Mouse (Mus musculus): ENCODE results near the gene Blvrb. TPM values are rescaled to one million over a fixed set of nuclear protein-coding genes. Genes with fewer than 3 reads are reported as not detected.

Gene Blvrb
- polyA plus RNA-seq, 1 experiment from 2014 or later = 34.4 TPM

- Histone ChIP-seq H3K9me3 (ENCODE audit: control insufficient read depth, low read length) (no peaks in the 10 kb centered on the region), H3K4me3 (ENCODE audit: low read depth, low read length) (peak overlapping the region; percentile 76), H3K9ac (ENCODE audit: low read length) (peak overlapping the region; percentile 69), H3K4me1 (replicated peaks; ENCODE audit: control insufficient read depth, insufficient read depth, low read length) (no peaks in the 10 kb centered on the region), H3K27ac (ENCODE audit: low read depth, low read length) (peak overlapping the region; percentile 84), H3K36me3 (ENCODE audit: control insufficient read depth, insufficient read depth, low read length) (peaks cover 9% of the 10 kb centered on the region; the same call in 1 of the 2 replicates), H3K27me3 (ENCODE audit: control insufficient read depth, insufficient read depth, low read length) (no peaks in the 10 kb centered on the region), H3K4me2 (ENCODE audit: low read depth, low read length, severe bottlenecking) (peak overlapping the region; percentile 70)
- ATAC-seq (replicated peaks; ENCODE audit: low FRiP score) (no peak), DNase-seq (ENCODE audit: low spot score) (no peak)
- WGBS = under 1% methylated on average over 34 of the region's 34 CpGs
Measured at GRCm38 (mm10) chr7:27473835-27474489, 26.2 kb downstream of the Blvrb start.

- Histone ChIP-seq H3K4me1 (replicated peaks; ENCODE audit: control insufficient read depth, insufficient read depth, low read length) (no peaks in the 10 kb centered on the region), H3K36me3 (ENCODE audit: control insufficient read depth, insufficient read depth, low read length) (peaks cover 9% of the 10 kb centered on the region; the same call in 1 of the 2 replicates), H3K4me2 (ENCODE audit: low read depth, low read length, severe bottlenecking) (peak overlapping the region; percentile 70), H3K27ac (ENCODE audit: low read depth, low read length) (peak overlapping the region; percentile 84; the same call in 1 of the 2 replicates), H3K9me3 (ENCODE audit: control insufficient read depth, low read length) (no peaks in the 10 kb centered on the region), H3K9ac (ENCODE audit: low read length) (peak overlapping the region; percentile 69), H3K27me3 (ENCODE audit: control insufficient read depth, insufficient read depth, low read length) (no peaks in the 10 kb centered on the region), H3K4me3 (ENCODE audit: low read depth, low read length) (peak overlapping the region; percentile 76)
- DNase-seq (ENCODE audit: low spot score) = peak; percentile 98
- peak; percentile 93 for ATAC-seq (replicated peaks; ENCODE audit: low FRiP score)
- under 1% methylated on average over 18 of the region's 23 CpGs for WGBS
Measured at GRCm38 (mm10) chr7:27474490-27474954, 26.7 kb downstream of the Blvrb start.

DNA sequence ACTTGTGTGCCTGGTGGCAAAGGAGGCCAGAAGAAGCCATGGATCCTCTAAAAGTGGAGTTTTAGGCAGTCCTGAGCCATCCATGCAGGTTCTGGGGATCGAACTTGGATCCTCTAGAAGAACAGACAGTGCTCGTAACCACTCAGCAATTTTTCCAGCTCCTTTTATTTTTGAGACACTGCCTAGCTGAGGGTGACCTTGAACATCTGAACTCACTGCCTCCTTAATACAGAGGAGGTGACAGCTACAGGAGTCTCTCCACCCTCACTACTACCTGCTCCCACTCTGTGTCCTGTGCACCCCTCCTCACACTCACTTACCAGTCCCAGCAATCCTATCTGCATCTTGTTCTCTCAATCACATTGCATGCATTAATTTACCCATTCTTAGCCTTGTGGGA, 27.8 kb downstream of the Blvrb start:
- 95% methylated on average over 2 of the region's 2 CpGs for WGBS
- no peak for DNase-seq (ENCODE audit: low spot score)
- Histone ChIP-seq H3K4me3 (ENCODE audit: low read depth, low read length) (no peak overlapping the region), H3K4me1 (replicated peaks; ENCODE audit: control insufficient read depth, insufficient read depth, low read length) (no peaks in the 10 kb centered on the region), H3K9ac (ENCODE audit: low read length) (no peak overlapping the region), H3K9me3 (ENCODE audit: control insufficient read depth, low read length) (no peaks in the 10 kb centered on the region), H3K36me3 (ENCODE audit: control insufficient read depth, insufficient read depth, low read length) (peaks cover 9% of the 10 kb centered on the region; the same call in 1 of the 2 replicates), H3K4me2 (ENCODE audit: low read depth, low read length, severe bottlenecking) (no peak overlapping the region), H3K27me3 (ENCODE audit: control insufficient read depth, insufficient read depth, low read length) (no peaks in the 10 kb centered on the region), H3K27ac (ENCODE audit: low read depth, low read length) (no peak overlapping the region)
- no peak for ATAC-seq (replicated peaks; ENCODE audit: low FRiP score)

GRCm38 (mm10) chr7:27476098-27476635, 28.4 kb downstream of the Blvrb start:
- DNase-seq (ENCODE audit: low spot score) = no peak
- Histone ChIP-seq H3K27me3 (ENCODE audit: control insufficient read depth, insufficient read depth, low read length) (no peaks in the 10 kb centered on the region), H3K9ac (ENCODE audit: low read length) (no peak overlapping the region), H3K27ac (ENCODE audit: low read depth, low read length) (no peak overlapping the region), H3K9me3 (ENCODE audit: control insufficient read depth, low read length) (no peaks in the 10 kb centered on the region), H3K4me1 (replicated peaks; ENCODE audit: control insufficient read depth, insufficient read depth, low read length) (no peaks in the 10 kb centered on the region), H3K4me3 (ENCODE audit: low read depth, low read length) (no peak overlapping the region), H3K36me3 (ENCODE audit: control insufficient read depth, insufficient read depth, low read length) (peaks cover 9% of the 10 kb centered on the region; the same call in 1 of the 2 replicates), H3K4me2 (ENCODE audit: low read depth, low read length, severe bottlenecking) (no peak overlapping the region)
- 94% methylated on average over 14 of the region's 14 CpGs for WGBS
- no peak for ATAC-seq (replicated peaks; ENCODE audit: low FRiP score)

GRCm38 (mm10) chr7:27478561-27478960, 30.8 kb downstream of the Blvrb start:
- H3K27ac ChIP-seq (ENCODE audit: low read depth, low read length) = no peak overlapping the region
- no peak overlapping the region for H3K9ac ChIP-seq (ENCODE audit: low read length)
- H3K36me3 ChIP-seq (ENCODE audit: control insufficient read depth, insufficient read depth, low read length) = peaks cover 9% of the 10 kb centered on the region; the same call in 1 of the 2 replicates
- H3K4me3 ChIP-seq (ENCODE audit: low read depth, low read length) = no peak overlapping the region
- 84% methylated on average over 7 of the region's 7 CpGs for WGBS
- no peak for ATAC-seq (replicated peaks; ENCODE audit: low FRiP score)
- no peak overlapping the region for H3K4me2 ChIP-seq (ENCODE audit: low read depth, low read length, severe bottlenecking)
- H3K9me3 ChIP-seq (ENCODE audit: control insufficient read depth, low read length) = no peaks in the 10 kb centered on the region
- H3K4me1 ChIP-seq (replicated peaks; ENCODE audit: control insufficient read depth, insufficient read depth, low read length) = peaks cover 5% of the 10 kb centered on the region; the same call in 1 of the 2 replicates
- no peaks in the 10 kb centered on the region for H3K27me3 ChIP-seq (ENCODE audit: control insufficient read depth, insufficient read depth, low read length)
- peak; percentile 31 for DNase-seq (ENCODE audit: low spot score)

- no peaks in the 10 kb centered on the region for H3K9me3 ChIP-seq (ENCODE audit: control insufficient read depth, low read length)
- 76% methylated on average over 1 of the region's 1 CpGs for WGBS
- no peaks in the 10 kb centered on the region for H3K27me3 ChIP-seq (ENCODE audit: control insufficient read depth, insufficient read depth, low read length)
- DNase-seq (ENCODE audit: low spot score) = no peak
- no peak overlapping the region for H3K4me2 ChIP-seq (ENCODE audit: low read depth, low read length, severe bottlenecking)
- no peak overlapping the region for H3K4me3 ChIP-seq (ENCODE audit: low read depth, low read length)
- H3K4me1 ChIP-seq (replicated peaks; ENCODE audit: control insufficient read depth, insufficient read depth, low read length) = peaks cover 5% of the 10 kb centered on the region; the same call in 1 of the 2 replicates
- H3K36me3 ChIP-seq (ENCODE audit: control insufficient read depth, insufficient read depth, low read length) = peaks cover 9% of the 10 kb centered on the region; the same call in 1 of the 2 replicates
- ATAC-seq (replicated peaks; ENCODE audit: low FRiP score) = no peak
- no peak overlapping the region for H3K27ac ChIP-seq (ENCODE audit: low read depth, low read length)
- no peak overlapping the region for H3K9ac ChIP-seq (ENCODE audit: low read length)
Measured at GRCm38 (mm10) chr7:27479750-27480149, 32.0 kb downstream of the Blvrb start.

DNA sequence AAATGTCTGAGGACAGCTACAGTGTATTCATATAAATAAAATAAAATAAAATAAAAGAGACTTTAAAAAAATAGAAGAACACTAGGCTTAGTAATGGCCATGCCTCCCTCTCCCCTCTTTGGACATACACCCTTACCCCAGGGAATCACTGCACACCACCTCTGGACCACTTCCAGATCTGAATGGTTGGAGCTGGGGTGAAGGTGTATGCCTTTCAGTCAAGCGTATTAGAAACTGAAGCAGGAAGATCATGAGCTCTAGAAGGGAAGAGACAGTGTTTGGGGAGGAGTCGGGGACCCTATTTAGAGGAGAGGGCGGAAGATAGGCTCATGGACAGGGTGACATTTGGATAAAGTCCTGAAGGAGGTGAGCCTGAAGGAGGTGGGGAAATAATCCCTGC, 32.7 kb downstream of the Blvrb start:
- no peak overlapping the region for H3K27ac ChIP-seq (ENCODE audit: low read depth, low read length)
- no peak overlapping the region for H3K4me2 ChIP-seq (ENCODE audit: low read depth, low read length, severe bottlenecking)
- ATAC-seq (replicated peaks; ENCODE audit: low FRiP score) (no peak), DNase-seq (ENCODE audit: low spot score) (no peak)
- no peaks in the 10 kb centered on the region for H3K27me3 ChIP-seq (ENCODE audit: control insufficient read depth, insufficient read depth, low read length)
- no peak overlapping the region for H3K9ac ChIP-seq (ENCODE audit: low read length)
- no peaks in the 10 kb centered on the region for H3K9me3 ChIP-seq (ENCODE audit: control insufficient read depth, low read length)
- H3K4me1 ChIP-seq (replicated peaks; ENCODE audit: control insufficient read depth, insufficient read depth, low read length) = peaks cover 5% of the 10 kb centered on the region; the same call in 1 of the 2 replicates
- H3K36me3 ChIP-seq (ENCODE audit: control insufficient read depth, insufficient read depth, low read length) = peaks cover 9% of the 10 kb centered on the region; the same call in 1 of the 2 replicates
- WGBS = 76% methylated on average over 3 of the region's 3 CpGs
- no peak overlapping the region for H3K4me3 ChIP-seq (ENCODE audit: low read depth, low read length)

DNA sequence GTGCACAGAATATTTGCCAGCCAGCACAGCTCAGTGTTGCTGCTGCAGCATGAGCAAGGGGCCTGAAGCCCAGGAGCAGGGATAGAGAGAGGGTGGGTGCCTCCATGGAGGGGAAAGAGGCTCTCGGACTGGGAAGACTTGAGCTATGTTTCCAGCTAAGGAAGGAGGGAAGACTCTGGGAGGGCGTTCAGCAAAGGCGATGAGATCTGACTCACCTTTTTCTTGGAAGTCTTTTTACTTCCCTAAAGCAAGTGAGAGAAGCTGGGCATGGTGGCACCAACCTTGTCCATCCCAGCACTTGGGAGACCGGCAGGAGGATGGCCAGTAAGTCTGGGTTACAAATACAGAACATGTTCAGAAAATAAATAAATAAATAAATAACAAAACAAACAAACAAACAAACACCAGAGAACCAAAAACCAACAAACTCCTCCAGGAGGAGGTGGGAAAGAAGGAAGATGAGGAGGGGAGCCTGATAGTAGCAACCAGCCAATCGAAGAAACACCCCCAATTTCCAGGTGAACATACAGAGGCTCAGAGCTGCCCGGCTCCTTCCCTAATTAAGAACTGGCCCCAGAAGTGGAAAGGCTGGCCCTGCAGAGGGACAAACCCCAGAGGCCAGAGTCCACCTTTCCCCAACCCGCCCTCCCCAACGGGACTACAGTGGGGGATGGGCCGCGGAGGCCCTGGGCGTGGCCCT, 33.3 kb downstream of the Blvrb start:
- H3K4me3 ChIP-seq (ENCODE audit: low read depth, low read length) = peak overlapping the region; percentile 24
- H3K9ac ChIP-seq (ENCODE audit: low read length) = peak overlapping the region; percentile 59
- 10% methylated on average over 11 of the region's 11 CpGs for WGBS
- no peaks in the 10 kb centered on the region for H3K27me3 ChIP-seq (ENCODE audit: control insufficient read depth, insufficient read depth, low read length)
- H3K27ac ChIP-seq (ENCODE audit: low read depth, low read length) = no peak overlapping the region
- H3K9me3 ChIP-seq (ENCODE audit: control insufficient read depth, low read length) = no peaks in the 10 kb centered on the region
- peaks cover 9% of the 10 kb centered on the region; the same call in 1 of the 2 replicates for H3K36me3 ChIP-seq (ENCODE audit: control insufficient read depth, insufficient read depth, low read length)
- peaks cover 5% of the 10 kb centered on the region; the same call in 1 of the 2 replicates for H3K4me1 ChIP-seq (replicated peaks; ENCODE audit: control insufficient read depth, insufficient read depth, low read length)
- DNase-seq (ENCODE audit: low spot score) (no peak), ATAC-seq (replicated peaks; ENCODE audit: low FRiP score) (no peak)
- peak overlapping the region; percentile 59 for H3K4me2 ChIP-seq (ENCODE audit: low read depth, low read length, severe bottlenecking)

Data from forebrain, embryonic 11.5 days (tissue).